Mouse (Mus musculus): ENCODE measurements around the gene Txk. TPM values are rescaled to one million over a fixed set of nuclear protein-coding genes. Genes with fewer than 3 reads are reported as not detected.

Txk gene
- total and polyA plus RNA-seq, 3 experiments = 0.10 to 0.23 TPM; not detected in 1

- no peak for DNase-seq (ENCODE audit: low read depth, low spot score)
- Histone ChIP-seq H3K4me3 (ENCODE audit: control insufficient read depth in 1 of 2, insufficient read depth in 1 of 2, low read depth in 2 of 2, low read length in 2 of 2) (no peak overlapping the region), H3K9ac (ENCODE audit: control insufficient read depth, low read depth, low read length, poor library complexity, severe bottlenecking) (no peak overlapping the region), H3K4me1 (ENCODE audit: control insufficient read depth in 1 of 2, insufficient read depth in 2 of 2, low read length in 2 of 2) (peaks cover 0 to 7% of the 10 kb centered on the region in 2 experiments; a peak in 1 of 4 replicates), H3K27me3 (ENCODE audit: control insufficient read depth in 1 of 2, insufficient read depth in 2 of 2, low read length in 2 of 2) (peaks cover 5 to 9% of the 10 kb centered on the region in 2 experiments), H3K79me2 (ENCODE audit: control insufficient read depth, insufficient read depth, low read length, poor library complexity) (no peaks in the 10 kb centered on the region), H3K27ac (ENCODE audit: control insufficient read depth, low read depth, low read length) (no peak overlapping the region), H3K9me3 (replicated peaks; ENCODE audit: insufficient read depth, low read length) (no peaks in the 10 kb centered on the region), H3K36me3 (ENCODE audit: control insufficient read depth in 1 of 2, insufficient read depth in 2 of 2, low read length in 2 of 2) (no peaks in the 10 kb centered on the region)
- no peak for TF ChIP-seq ELF1 (IDR thresholded peaks at IDR 0.05; ENCODE audit: low read depth, low read length)
- TF ChIP-seq CHD2 (IDR thresholded peaks at IDR 0.05; ENCODE audit: low read length) = no peak
- TF ChIP-seq UBTF (IDR thresholded peaks at IDR 0.05; ENCODE audit: borderline replicate concordance, insufficient read depth, low read depth, low read length) = no peak
- no peak for TF ChIP-seq SIN3A (IDR thresholded peaks at IDR 0.05; ENCODE audit: low read length)
- no peak for TF ChIP-seq HCFC1 (IDR thresholded peaks at IDR 0.05; ENCODE audit: low read depth, low read length)
- TF ChIP-seq CHD1 (IDR thresholded peaks at IDR 0.05; ENCODE audit: low read depth, low read length) = no peak
- no peak for TF ChIP-seq SMC3 (IDR thresholded peaks at IDR 0.05; ENCODE audit: low read depth, low read length)
- no peak for TF ChIP-seq MEF2A (IDR thresholded peaks at IDR 0.05; ENCODE audit: extremely low read depth, insufficient replicate concordance, low read depth, low read length, poor library complexity, severe bottlenecking)
- no peak for TF ChIP-seq BHLHE40 (IDR thresholded peaks at IDR 0.05; ENCODE audit: borderline replicate concordance, low read depth, low read length)
- no peak for TF ChIP-seq USF2 (IDR thresholded peaks at IDR 0.05; ENCODE audit: borderline replicate concordance in 1 of 2, insufficient read depth in 1 of 2, low read depth in 1 of 2, low read length in 2 of 2)
- no peak for TF ChIP-seq RCOR1 (IDR thresholded peaks at IDR 0.05; ENCODE audit: low read depth, low read length)
- no peak for TF ChIP-seq ETS1 (IDR thresholded peaks at IDR 0.05; ENCODE audit: low read depth, low read length)
- no peak for TF ChIP-seq ZC3H11A (IDR thresholded peaks at IDR 0.05; ENCODE audit: low read depth, low read length)
- no peak for TF ChIP-seq USF1 (IDR thresholded peaks at IDR 0.05; ENCODE audit: low read depth, low read length)
- TF ChIP-seq MYB (IDR thresholded peaks at IDR 0.05; ENCODE audit: low read depth, low read length) = no peak
- TF ChIP-seq MXI1 (IDR thresholded peaks at IDR 0.05; ENCODE audit: low read depth, low read length) = no peak
- no peak for TF ChIP-seq POLR2AphosphoS2 (IDR thresholded peaks at IDR 0.05; ENCODE audit: low read length)
- no peak for TF ChIP-seq MAX (IDR thresholded peaks at IDR 0.05; ENCODE audit: low read length)
These were observed 94.2 kb downstream of the Txk start for GRCm38 (mm10) chr5:72658375-72658774.

GRCm38 (mm10) chr5:72656270-72656791 is 96.2 kb downstream of the Txk start:
- TF ChIP-seq HCFC1 (IDR thresholded peaks at IDR 0.05; ENCODE audit: low read depth, low read length) = no peak
- no peak for TF ChIP-seq JUND (IDR thresholded peaks at IDR 0.05; ENCODE audit: low read depth, low read length)
- no peak for TF ChIP-seq RCOR1 (IDR thresholded peaks at IDR 0.05; ENCODE audit: low read depth, low read length)
- no peak for TF ChIP-seq ZNF384 (IDR thresholded peaks at IDR 0.05; ENCODE audit: low read depth, low read length)
- TF ChIP-seq RAD21 (IDR thresholded peaks at IDR 0.05; ENCODE audit: low read depth, low read length) = no peak
- TF ChIP-seq POLR2AphosphoS2 (IDR thresholded peaks at IDR 0.05; ENCODE audit: low read length) = no peak
- TF ChIP-seq ZMIZ1 (IDR thresholded peaks at IDR 0.05; ENCODE audit: low read depth, low read length) = no peak
- no peak for TF ChIP-seq MAFK (IDR thresholded peaks at IDR 0.05; ENCODE audit: borderline replicate concordance, low read depth, low read length)
- no peak for TF ChIP-seq MAZ (IDR thresholded peaks at IDR 0.05; ENCODE audit: low read depth, low read length)
- TF ChIP-seq CHD2 (IDR thresholded peaks at IDR 0.05; ENCODE audit: low read length) = no peak
- no peak for TF ChIP-seq CTCF (IDR thresholded peaks at IDR 0.05 in 2 of 3, conservative IDR thresholded peaks at IDR 0.05 in 1 of 3; ENCODE audit: control insufficient read depth in 1 of 3, insufficient read depth in 1 of 3, low read depth in 2 of 3, low read length in 3 of 3, poor library complexity in 1 of 3, severe bottlenecking in 1 of 3)
- no peak for TF ChIP-seq TBP (IDR thresholded peaks at IDR 0.05; ENCODE audit: low read depth, low read length)
- no peak for TF ChIP-seq NELFE (IDR thresholded peaks at IDR 0.05; ENCODE audit: low read depth, low read length)
- no peak for TF ChIP-seq USF1 (IDR thresholded peaks at IDR 0.05; ENCODE audit: low read depth, low read length)

More at GRCm38 (mm10) chr5:72656270-72656791, 96.2 kb downstream of the Txk start:
- Histone ChIP-seq H3K9me3 (replicated peaks; ENCODE audit: insufficient read depth, low read length) (no peaks in the 10 kb centered on the region), H3K79me2 (ENCODE audit: control insufficient read depth, insufficient read depth, low read length, poor library complexity) (no peaks in the 10 kb centered on the region), H3K36me3 (ENCODE audit: control insufficient read depth in 1 of 2, insufficient read depth in 2 of 2, low read length in 2 of 2) (no peaks in the 10 kb centered on the region), H3K4me1 (ENCODE audit: control insufficient read depth in 1 of 2, insufficient read depth in 2 of 2, low read length in 2 of 2) (peaks cover 0 to 4% of the 10 kb centered on the region in 2 experiments; a peak in 1 of 4 replicates), H3K9ac (ENCODE audit: control insufficient read depth, low read depth, low read length, poor library complexity, severe bottlenecking) (no peak overlapping the region), H3K27me3 (ENCODE audit: control insufficient read depth in 1 of 2, insufficient read depth in 2 of 2, low read length in 2 of 2) (peaks cover 6 to 18% of the 10 kb centered on the region in 2 experiments), H3K4me3 (ENCODE audit: control insufficient read depth in 1 of 2, insufficient read depth in 1 of 2, low read depth in 2 of 2, low read length in 2 of 2) (no peak overlapping the region), H3K27ac (ENCODE audit: control insufficient read depth, low read depth, low read length) (no peak overlapping the region)
- no peak for DNase-seq (ENCODE audit: low read depth, low spot score)
